Mouse (Mus musculus): ENCODE results near the gene Snx20.

GRCm38 (mm10) chr8:88662401-88662821 is 26.5 kb upstream of the Snx20 start:
- no peak for TF ChIP-seq GATA1 (IDR thresholded peaks at IDR 0.05; ENCODE audit: borderline replicate concordance, low read length)
- TF ChIP-seq CTCF (IDR thresholded peaks at IDR 0.05; ENCODE audit: low read depth, low read length), result no peak

All from G1E (cell line).